Mouse (Mus musculus) c-Kit-positive CD71-positive TER-119-negative erythroid progenitor cells, embryonic 14.5 days (primary cell): ENCODE data around the gene Lamp2.
"Not testable (repeated sequence)": the region's sequence is repeated elsewhere in the genome, so short reads cannot be mapped to it uniquely, and the experiment has no call there.

ENCODE experiments used
- DNase-seq: peaks from one replicate; pipeline ENCODE4 v3.0.0-alpha.2; 2013; ENCODE audit warnings: low read depth

The Lamp2 gene

GRCm38 (mm10) chrX:38455890-38456634, at the start of gene Lamp2:
Gene Lamp2 (minus strand): TSS chrX:38456454.
- peak; percentile 66 for DNase-seq

- no peak for DNase-seq
These were observed 48.6 kb upstream of the Lamp2 start for GRCm38 (mm10) chrX:38504846-38505245.

GRCm38 (mm10) chrX:38502182-38502581, 45.9 kb upstream of the Lamp2 start:
- not testable (repeated sequence) for DNase-seq

DNA sequence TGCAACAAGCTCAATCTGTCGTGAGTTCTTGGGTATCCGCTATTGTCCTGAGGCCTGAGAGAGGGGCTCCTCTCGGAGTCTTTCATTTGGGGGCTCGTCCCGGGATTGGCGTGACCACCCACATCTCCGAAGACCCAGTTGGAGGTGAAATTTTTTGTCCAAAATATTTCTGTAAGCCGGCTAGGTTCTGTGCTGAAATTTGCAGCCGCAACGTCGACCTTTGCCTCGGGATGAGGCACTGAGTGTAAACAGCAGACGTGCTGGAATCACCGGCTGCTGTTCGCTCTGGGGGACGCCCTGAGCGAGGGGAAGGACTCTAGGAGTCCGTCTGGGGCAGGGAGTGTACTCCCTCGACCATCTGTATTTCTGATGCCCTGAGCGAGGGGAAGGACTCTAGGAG, 29.2 kb upstream of the Lamp2 start:
- DNase-seq, result not testable (repeated sequence)

GRCm38 (mm10) chrX:38478583-38478982, 22.3 kb upstream of the Lamp2 start:
- DNase-seq, result no peak

DNA sequence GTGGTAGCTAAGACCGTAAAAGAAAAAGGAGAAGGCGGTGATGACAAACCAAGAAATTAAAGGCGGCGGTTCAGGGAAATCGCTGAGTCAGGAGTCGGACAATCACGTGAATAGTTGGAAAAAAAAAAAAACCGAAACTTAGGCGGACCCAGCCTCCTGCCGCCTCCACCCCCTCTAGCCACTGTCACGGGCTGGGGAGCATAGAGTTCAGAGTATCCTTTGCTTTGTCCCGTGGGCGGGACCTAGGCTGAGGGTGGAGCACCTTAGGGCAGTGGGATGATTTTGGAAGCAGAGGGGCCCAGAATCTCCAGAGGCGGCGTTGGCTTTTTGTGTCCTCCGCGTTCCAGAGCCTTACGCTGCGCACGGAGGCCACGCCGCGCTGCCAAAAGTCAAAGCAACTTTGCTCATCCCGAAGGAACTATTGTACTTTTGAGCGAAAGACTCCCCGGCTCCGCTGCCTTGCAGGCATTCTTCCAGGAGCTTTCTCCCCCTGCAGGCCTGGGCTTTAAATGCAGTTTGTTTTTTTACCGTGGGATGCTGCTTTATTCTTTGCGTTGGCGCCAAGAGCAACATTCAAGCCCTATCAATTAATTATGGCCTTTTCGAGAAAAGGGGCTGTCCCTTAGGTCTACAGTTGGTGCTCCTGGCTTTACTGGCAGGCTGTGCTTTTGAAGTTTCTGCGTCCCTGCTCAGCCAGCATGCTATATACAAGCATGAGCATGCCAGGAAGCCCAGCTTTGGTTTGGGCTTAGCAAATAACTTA, 17.5 kb upstream of the Lamp2 start:
- peak; percentile 65 for DNase-seq

- DNase-seq, result no peak
These were observed 16.9 kb upstream of the Lamp2 start for GRCm38 (mm10) chrX:38473164-38473536.

DNA sequence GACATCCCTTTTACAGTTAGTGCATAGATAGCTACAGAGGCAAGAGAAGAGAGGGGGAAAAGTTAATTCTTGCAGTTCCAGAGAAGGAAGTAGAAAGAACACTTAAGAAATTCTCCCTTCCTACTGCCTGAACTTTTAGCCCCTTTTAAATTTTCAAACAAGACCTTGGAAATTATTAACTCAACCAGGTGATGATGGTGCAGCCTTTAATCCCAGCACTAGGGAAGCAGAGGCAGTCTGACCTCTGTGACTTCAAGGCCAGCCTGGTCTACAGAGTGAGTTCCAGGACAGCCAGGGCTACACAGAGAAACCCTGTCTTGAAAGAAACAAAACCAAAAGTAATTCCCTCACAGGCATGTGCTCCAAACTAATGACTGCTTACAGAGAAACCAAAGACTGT, 10.0 kb upstream of the Lamp2 start:
- no peak for DNase-seq

GRCm38 (mm10) chrX:38463160-38463559, 6.9 kb upstream of the Lamp2 start:
- DNase-seq, result no peak

GRCm38 (mm10) chrX:38462101-38462500, 5.8 kb upstream of the Lamp2 start:
- no peak for DNase-seq

- DNase-seq, result no peak
These were observed 4.6 kb upstream of the Lamp2 start for GRCm38 (mm10) chrX:38460887-38461286.

GRCm38 (mm10) chrX:38459076-38459475, 2.8 kb upstream of the Lamp2 start:
- no peak for DNase-seq

DNA sequence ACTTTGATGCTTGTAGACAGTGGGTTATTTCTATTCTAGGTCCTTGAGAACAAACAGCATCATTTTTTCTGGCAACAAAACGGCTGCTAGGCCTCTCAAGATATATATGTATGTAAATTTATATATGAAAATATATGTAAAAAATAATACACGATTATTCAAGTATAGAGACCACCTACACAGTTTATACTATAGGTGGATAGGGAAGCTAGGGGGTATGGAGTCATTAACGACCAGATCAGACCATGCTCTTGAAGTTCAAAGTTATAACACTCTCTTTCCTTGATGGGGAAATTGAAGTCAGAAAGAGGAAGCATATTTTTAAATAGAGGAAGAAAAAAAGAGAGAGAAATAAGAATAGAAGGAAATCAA, 367 bp upstream of the Lamp2 start:
- DNase-seq, result no peak

GRCm38 (mm10) chrX:38455474-38455873, 780 bp downstream of the Lamp2 start:
- DNase-seq, result no peak

GRCm38 (mm10) chrX:38454900-38455299, 1.4 kb downstream of the Lamp2 start:
- DNase-seq, result no peak

DNA sequence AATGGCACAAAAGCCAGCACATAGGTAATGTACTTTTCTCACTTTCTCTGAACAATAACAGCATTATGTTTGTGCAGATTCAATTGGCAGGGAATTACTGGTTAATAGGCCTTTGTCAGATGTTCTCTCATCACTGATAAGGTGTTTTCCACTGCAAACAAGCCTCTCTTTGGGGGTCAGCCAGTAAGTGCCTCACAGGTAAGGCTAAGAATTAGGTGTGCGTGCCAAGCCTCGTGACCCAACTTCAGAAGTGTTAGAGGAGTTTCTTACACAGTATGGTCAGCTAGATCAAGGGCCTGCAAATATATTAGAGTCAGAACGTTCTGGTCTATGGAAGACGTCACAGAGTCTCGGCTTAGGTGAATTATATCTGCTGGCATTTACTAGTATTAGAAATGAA, 2.3 kb downstream of the Lamp2 start:
- no peak for DNase-seq

DNA sequence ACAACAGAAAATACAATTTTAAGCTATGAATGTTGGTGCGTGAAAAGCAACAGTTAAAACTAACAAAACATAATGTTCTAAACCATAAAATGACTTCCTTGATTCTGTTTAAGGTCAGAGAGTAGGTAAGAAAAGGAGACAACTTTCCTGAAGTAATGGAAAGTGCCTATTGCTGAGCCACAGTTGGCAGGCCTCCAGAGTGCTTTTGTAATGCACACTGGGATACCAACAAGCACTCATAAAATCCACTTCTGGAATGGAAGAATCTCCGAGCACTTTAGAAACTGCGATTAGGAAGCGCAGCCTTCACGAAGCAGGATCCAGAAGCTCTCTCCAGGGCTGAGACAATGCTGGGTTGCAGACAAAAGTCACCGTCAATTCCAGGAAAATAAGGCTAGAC, 5.8 kb downstream of the Lamp2 start:
- DNase-seq, result no peak

GRCm38 (mm10) chrX:38445705-38446104, 10.5 kb downstream of the Lamp2 start:
- DNase-seq, result no peak

DNA sequence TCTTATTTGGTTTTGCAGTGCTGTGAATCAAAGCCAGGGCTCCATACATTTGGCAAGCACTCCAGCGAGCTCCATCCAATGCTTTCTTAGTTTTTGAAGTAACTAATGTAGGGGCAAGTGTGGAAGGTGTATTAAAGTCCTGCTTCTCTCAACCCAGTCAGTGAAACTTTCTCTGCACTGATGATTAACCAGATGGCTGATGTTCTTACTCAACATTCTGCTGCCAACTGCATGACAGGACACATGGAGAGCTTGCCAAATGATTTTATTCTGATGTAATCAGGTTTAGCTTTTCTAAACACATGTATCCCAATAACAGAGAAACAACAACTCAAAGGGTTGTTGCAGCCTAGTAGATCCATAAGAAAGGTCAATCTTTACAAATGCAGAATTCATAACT, 13.8 kb downstream of the Lamp2 start:
- no peak for DNase-seq

DNA sequence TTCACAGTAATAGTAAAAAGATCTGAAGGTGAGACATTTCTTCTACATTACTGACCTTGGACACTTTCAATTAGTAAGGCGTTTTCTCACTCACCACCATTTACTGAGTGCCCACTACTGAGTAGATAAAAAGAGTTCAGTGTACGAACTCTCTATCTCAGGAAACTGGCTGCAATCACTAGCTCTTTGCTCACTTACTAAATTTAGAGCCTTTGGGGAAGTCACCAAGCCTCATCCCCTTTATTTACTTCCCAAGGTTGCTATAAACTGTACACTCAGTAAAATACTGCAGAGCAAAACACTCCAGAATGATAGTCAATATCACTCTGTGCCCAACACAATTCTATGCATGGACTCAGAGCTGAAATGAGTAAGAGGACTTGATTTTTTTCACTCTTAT, 16.6 kb downstream of the Lamp2 start:
- no peak for DNase-seq

- DNase-seq, result peak; percentile 33
These were observed 18.0 kb downstream of the Lamp2 start for GRCm38 (mm10) chrX:38438147-38438791.

- DNase-seq, result no peak
These were observed 26.8 kb downstream of the Lamp2 start for GRCm38 (mm10) chrX:38429455-38429854.

GRCm38 (mm10) chrX:38428818-38429440, 27.3 kb downstream of the Lamp2 start:
- DNase-seq, result no peak
